Mouse (Mus musculus) central nervous system, embryonic 11.5 days (tissue): ENCODE results near the gene Ggnbp2. TPM values are rescaled to one million over a fixed set of nuclear protein-coding genes. Genes with fewer than 3 reads are reported as not detected.

Experiments
- polyA plus RNA-seq: library from polyadenylated mRNA; depleted of rRNA; stranded (reverse); fragments of >200 nt; gene quantifications from 2 replicates; pipeline ENCODE4 v1.2.3, GENCODE M21; 2012; rRNA removed

Gene Ggnbp2
- polyA plus RNA-seq: 130 and 161 TPM in 2 replicates

DNA sequence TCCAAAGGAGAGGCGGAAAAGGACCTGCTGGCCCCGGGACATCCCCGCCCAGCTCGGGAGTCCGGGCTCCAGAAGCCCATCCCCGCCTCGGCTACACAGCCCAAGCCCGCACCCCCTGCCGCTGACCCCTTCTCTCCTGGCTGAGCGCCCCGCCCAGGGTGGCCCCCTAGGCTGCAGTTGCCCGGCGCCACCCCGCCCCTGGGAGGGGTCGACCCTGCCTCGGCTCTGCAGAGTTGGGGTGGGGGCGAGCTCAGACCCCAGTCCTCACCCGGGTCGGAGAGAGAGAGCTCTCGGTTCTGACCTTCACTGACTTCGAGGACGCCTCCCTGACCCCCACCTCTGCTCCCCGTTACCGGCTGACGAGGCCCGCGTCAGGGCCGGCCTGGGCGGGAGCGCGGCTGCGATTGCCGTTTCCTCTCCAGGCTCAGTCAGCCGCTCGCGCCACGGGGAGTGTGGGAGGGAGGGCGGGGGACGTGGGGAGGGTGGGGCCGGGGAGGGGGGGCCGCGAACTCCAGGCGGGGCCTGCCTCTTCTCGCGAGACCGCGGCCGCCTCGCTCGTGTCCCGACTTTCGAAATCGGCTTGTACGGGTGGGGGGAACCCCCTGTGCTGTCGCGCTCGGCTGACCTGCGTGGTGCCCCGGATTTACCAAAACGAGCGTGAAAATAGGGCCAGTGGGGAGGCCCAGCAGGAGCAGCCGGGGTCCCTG lies at the start of gene Ggnbp2:
Gene Ggnbp2, minus strand, starts transcription at position 481 of the 707 bp plus-strand sequence.

DNA sequence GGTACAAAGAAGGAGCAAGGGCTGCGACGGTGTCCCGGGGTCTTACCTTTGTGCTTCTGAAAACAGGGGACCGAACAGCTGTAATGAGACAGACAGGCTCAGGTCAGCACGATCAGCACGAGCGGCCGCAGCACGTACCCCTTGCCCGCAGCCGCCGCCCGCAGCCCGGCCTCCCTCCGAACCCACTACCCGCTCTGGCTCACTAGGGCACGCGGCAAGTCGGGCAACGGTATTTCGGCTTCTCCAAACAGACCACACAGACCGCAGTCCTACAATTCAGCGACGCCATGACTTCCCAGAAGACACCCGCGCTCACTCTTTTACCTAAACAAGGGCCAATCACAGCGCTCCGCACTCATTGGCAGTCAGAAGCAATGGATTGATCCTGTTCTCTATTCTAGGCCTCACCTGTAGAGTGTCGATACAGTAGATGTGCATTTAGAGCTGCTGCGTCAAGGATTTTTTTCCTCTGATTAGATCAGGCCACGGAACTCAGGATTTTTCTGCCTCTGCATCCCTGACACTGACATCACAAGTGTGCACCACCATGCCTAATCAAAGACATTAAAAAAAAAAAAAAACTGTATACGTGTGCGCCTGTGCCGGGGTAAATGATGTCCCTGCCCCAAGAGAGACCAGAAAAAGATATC lies 45.6 kb upstream of the Ggnbp2 start, which contains the start of gene Znhit3:
Gene Znhit3, minus strand, starts transcription at position 314 of the 650 bp plus-strand sequence.

GRCm38 (mm10) chr11:84879772-84880464 lies 9.3 kb upstream of the Ggnbp2 start, which contains the start of the genes Myo19 and Pigw:
Gene Myo19 (plus strand): TSS chr11:84880148.
Gene Pigw (minus strand): TSS chr11:84880285.

GRCm38 (mm10) chr11:84828516-84829399 lies 41.9 kb downstream of the Ggnbp2 start, which contains the start of gene Dhrs11:
Gene Dhrs11 (minus strand): TSS chr11:84828994.

DNA sequence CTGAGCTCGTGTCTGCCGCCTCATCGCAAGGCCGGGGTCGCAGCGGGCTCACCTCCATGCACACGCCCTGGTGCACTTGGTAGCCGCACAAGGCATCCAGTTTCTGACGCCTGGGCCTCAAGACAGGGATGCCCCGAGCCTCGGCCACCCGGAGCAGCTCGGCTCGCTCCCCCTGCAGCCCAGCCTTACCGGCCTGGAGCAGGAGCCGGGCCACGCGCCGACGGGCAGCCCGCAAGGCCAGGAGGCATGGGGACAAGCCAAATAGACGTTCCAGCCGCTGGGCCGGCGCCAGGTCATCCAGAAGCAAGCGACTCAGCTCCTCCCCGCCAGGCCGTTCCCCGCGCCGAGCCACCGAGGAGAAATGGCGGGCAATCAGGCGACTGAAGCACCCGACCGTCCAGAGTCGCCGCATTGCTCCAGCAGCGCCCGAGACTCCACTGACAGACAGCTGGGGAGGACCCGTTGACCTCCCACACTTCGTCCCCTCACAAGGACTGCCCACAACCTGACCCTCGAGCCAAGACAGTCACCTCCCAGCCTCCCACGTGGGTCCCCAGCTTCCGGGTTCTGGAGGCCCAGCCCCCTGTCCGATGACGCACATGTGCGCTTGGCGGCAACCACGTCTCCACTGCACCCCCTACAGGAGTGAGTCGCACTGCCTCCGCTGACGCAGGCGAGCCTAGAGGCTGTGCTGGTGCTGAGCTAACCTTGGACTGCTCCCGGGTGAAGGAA lies 51.5 kb downstream of the Ggnbp2 start, which contains the start of gene Mrm1:
Gene Mrm1, minus strand, starts transcription at position 555 of the 732 bp plus-strand sequence.

Other genes with a start within 250 kb of the Ggnbp2 start
- gene Mrm1, start 51.3 kb downstream of the Ggnbp2 start, polyA plus RNA-seq: 9.7 and 14.4 TPM in 2 replicates
- 19.9 and 22.0 TPM in 2 replicates for gene Dhrs11, start 41.8 kb downstream of the Ggnbp2 start, polyA plus RNA-seq
- 18.9 and 22.5 TPM in 2 replicates for gene Myo19, start 9.3 kb upstream of the Ggnbp2 start, polyA plus RNA-seq
- 4.6 and 7.6 TPM in 2 replicates for gene Pigw, start 9.5 kb upstream of the Ggnbp2 start, polyA plus RNA-seq
- gene Znhit3, start 45.5 kb upstream of the Ggnbp2 start, polyA plus RNA-seq: 31.7 and 48.5 TPM in 2 replicates
- 1.8 and 2.1 TPM in 2 replicates for gene Car4, start 87.0 kb upstream of the Ggnbp2 start, polyA plus RNA-seq